Mouse (Mus musculus): ENCODE data around the gene Nckap5l. TPM values are rescaled to one million over a fixed set of nuclear protein-coding genes. Genes with fewer than 3 reads are reported as not detected.

Nckap5l gene
- polyA plus RNA-seq, 1 experiment from 2014 or later, result 11.6 TPM

- no peaks in the 10 kb centered on the region for H3K27me3 ChIP-seq
Observed at GRCm38 (mm10) chr15:99440816-99441457, 16.6 kb downstream of the Nckap5l start.

GRCm38 (mm10) chr15:99440112-99440815 is 17.3 kb downstream of the Nckap5l start:
- Histone ChIP-seq H3K27me3 (no peaks in the 10 kb centered on the region), H3K36me3 (peaks cover 19% of the 10 kb centered on the region; the same call in 1 of the 2 replicates), H3K4me3 (no peak overlapping the region), H3K9ac (no peak overlapping the region), H3K4me1 (peaks cover 43% of the 10 kb centered on the region), H3K9me3 (no peaks in the 10 kb centered on the region), H3K4me2 (replicated peaks) (0 out of 2 replicates have a peak overlapping the region, but pooled peaks have one; percentile 8), H3K27ac (peak overlapping the region; percentile 48)
- ATAC-seq (ENCODE audit: insufficient number of reproducible peaks, insufficient read depth, low FRiP score, low TSS enrichment), result peak; percentile 36; the same call in 1 of the 2 replicates
- WGBS, result 46% methylated on average over 2 of the region's 2 CpGs

More at GRCm38 (mm10) chr15:99440816-99441457, 16.6 kb downstream of the Nckap5l start:
- WGBS, result 69% methylated on average over 8 of the region's 8 CpGs
- peaks cover 19% of the 10 kb centered on the region; the same call in 1 of the 2 replicates for H3K36me3 ChIP-seq
- H3K4me2 ChIP-seq (replicated peaks), result no peak overlapping the region
- H3K4me3 ChIP-seq, result no peak overlapping the region
- ATAC-seq (ENCODE audit: insufficient number of reproducible peaks, insufficient read depth, low FRiP score, low TSS enrichment), result no peak
- peak overlapping the region; percentile 48 for H3K27ac ChIP-seq
- no peak overlapping the region for H3K9ac ChIP-seq
- peaks cover 43% of the 10 kb centered on the region for H3K4me1 ChIP-seq
- H3K9me3 ChIP-seq, result no peaks in the 10 kb centered on the region

- Histone ChIP-seq H3K4me3 (no peak overlapping the region), H3K27me3 (no peaks in the 10 kb centered on the region), H3K9ac (no peak overlapping the region), H3K4me2 (replicated peaks) (no peak overlapping the region), H3K9me3 (no peaks in the 10 kb centered on the region), H3K4me1 (peaks cover 43% of the 10 kb centered on the region), H3K27ac (no peak overlapping the region), H3K36me3 (peaks cover 21% of the 10 kb centered on the region; the same call in 1 of the 2 replicates)
- no peak for ATAC-seq (ENCODE audit: insufficient number of reproducible peaks, insufficient read depth, low FRiP score, low TSS enrichment)
- 71% methylated on average over 8 of the region's 8 CpGs for WGBS
Observed at GRCm38 (mm10) chr15:99438966-99439698, 18.4 kb downstream of the Nckap5l start.

- H3K9ac ChIP-seq, result no peak overlapping the region
- H3K27ac ChIP-seq, result no peak overlapping the region
- peaks cover 62% of the 10 kb centered on the region for H3K36me3 ChIP-seq
- H3K9me3 ChIP-seq, result no peaks in the 10 kb centered on the region
- no peaks in the 10 kb centered on the region for H3K27me3 ChIP-seq
- H3K4me2 ChIP-seq (replicated peaks), result no peak overlapping the region
- H3K4me1 ChIP-seq, result peaks cover 15% of the 10 kb centered on the region
- WGBS, result 87% methylated on average over 12 of the region's 12 CpGs
- H3K4me3 ChIP-seq, result no peak overlapping the region
- ATAC-seq (ENCODE audit: insufficient number of reproducible peaks, insufficient read depth, low FRiP score, low TSS enrichment), result no peak
Observed at GRCm38 (mm10) chr15:99433913-99434312, 23.6 kb downstream of the Nckap5l start.

- Histone ChIP-seq H3K27ac (no peak overlapping the region), H3K36me3 (peaks cover 64% of the 10 kb centered on the region), H3K4me1 (peaks cover 9% of the 10 kb centered on the region), H3K4me2 (replicated peaks) (no peak overlapping the region), H3K9ac (no peak overlapping the region), H3K4me3 (no peak overlapping the region), H3K9me3 (no peaks in the 10 kb centered on the region), H3K27me3 (no peaks in the 10 kb centered on the region)
- WGBS, result 91% methylated on average over 16 of the region's 16 CpGs
- no peak for ATAC-seq (ENCODE audit: insufficient number of reproducible peaks, insufficient read depth, low FRiP score, low TSS enrichment)
Observed at GRCm38 (mm10) chr15:99433081-99433718, 24.3 kb downstream of the Nckap5l start.

GRCm38 (mm10) chr15:99431967-99432366 is 25.6 kb downstream of the Nckap5l start:
- Histone ChIP-seq H3K27ac (0 out of 2 replicates have a peak overlapping the region, but pooled peaks have one; percentile 26), H3K4me3 (no peak overlapping the region), H3K9me3 (no peaks in the 10 kb centered on the region), H3K4me1 (peaks cover 8% of the 10 kb centered on the region), H3K9ac (0 out of 2 replicates have a peak overlapping the region, but pooled peaks have one; percentile 2), H3K4me2 (replicated peaks) (no peak overlapping the region), H3K36me3 (peaks cover 70% of the 10 kb centered on the region), H3K27me3 (no peaks in the 10 kb centered on the region)
- WGBS, result 76% methylated on average over 8 of the region's 8 CpGs
- ATAC-seq (ENCODE audit: insufficient number of reproducible peaks, insufficient read depth, low FRiP score, low TSS enrichment), result no peak

- Histone ChIP-seq H3K9me3 (no peaks in the 10 kb centered on the region), H3K27ac (no peak overlapping the region), H3K27me3 (no peaks in the 10 kb centered on the region), H3K36me3 (peaks cover 72% of the 10 kb centered on the region), H3K4me2 (replicated peaks) (no peak overlapping the region), H3K4me3 (no peak overlapping the region), H3K4me1 (peaks cover 3% of the 10 kb centered on the region), H3K9ac (no peak overlapping the region)
- WGBS, result 75% methylated on average over 7 of the region's 7 CpGs
- ATAC-seq (ENCODE audit: insufficient number of reproducible peaks, insufficient read depth, low FRiP score, low TSS enrichment), result no peak
Observed at GRCm38 (mm10) chr15:99431504-99431903, 26.0 kb downstream of the Nckap5l start.

- Histone ChIP-seq H3K4me2 (replicated peaks) (no peak overlapping the region), H3K9ac (no peak overlapping the region), H3K4me3 (no peak overlapping the region), H3K36me3 (peaks cover 73% of the 10 kb centered on the region), H3K27ac (no peak overlapping the region), H3K4me1 (no peaks in the 10 kb centered on the region), H3K27me3 (no peaks in the 10 kb centered on the region), H3K9me3 (no peaks in the 10 kb centered on the region)
- no peak for ATAC-seq (ENCODE audit: insufficient number of reproducible peaks, insufficient read depth, low FRiP score, low TSS enrichment)
- 89% methylated on average over 10 of the region's 10 CpGs for WGBS
Observed at GRCm38 (mm10) chr15:99431063-99431462, 26.5 kb downstream of the Nckap5l start.

GRCm38 (mm10) chr15:99430394-99430793 is 27.2 kb downstream of the Nckap5l start:
- WGBS, result 82% methylated on average over 8 of the region's 8 CpGs
- ATAC-seq (ENCODE audit: insufficient number of reproducible peaks, insufficient read depth, low FRiP score, low TSS enrichment), result no peak
- peaks cover 79% of the 10 kb centered on the region for H3K36me3 ChIP-seq
- H3K9me3 ChIP-seq, result no peaks in the 10 kb centered on the region
- no peak overlapping the region for H3K4me2 ChIP-seq (replicated peaks)
- H3K27me3 ChIP-seq, result no peaks in the 10 kb centered on the region
- no peak overlapping the region for H3K4me3 ChIP-seq
- no peak overlapping the region for H3K9ac ChIP-seq
- H3K27ac ChIP-seq, result no peak overlapping the region
- H3K4me1 ChIP-seq, result no peaks in the 10 kb centered on the region

GRCm38 (mm10) chr15:99423884-99424283 is 33.7 kb downstream of the Nckap5l start:
- 94% methylated on average over 9 of the region's 9 CpGs for WGBS
- Histone ChIP-seq H3K4me1 (peaks cover 11% of the 10 kb centered on the region), H3K36me3 (peaks cover 64% of the 10 kb centered on the region), H3K4me2 (replicated peaks) (no peak overlapping the region), H3K27me3 (no peaks in the 10 kb centered on the region), H3K9ac (0 out of 2 replicates have a peak overlapping the region, but pooled peaks have one; percentile 12), H3K4me3 (no peak overlapping the region), H3K27ac (no peak overlapping the region), H3K9me3 (no peaks in the 10 kb centered on the region)
- ATAC-seq (ENCODE audit: insufficient number of reproducible peaks, insufficient read depth, low FRiP score, low TSS enrichment), result no peak

GRCm38 (mm10) chr15:99423131-99423530 is 34.4 kb downstream of the Nckap5l start:
- Histone ChIP-seq H3K27ac (no peak overlapping the region), H3K36me3 (peaks cover 57% of the 10 kb centered on the region), H3K27me3 (no peaks in the 10 kb centered on the region), H3K9me3 (no peaks in the 10 kb centered on the region), H3K4me1 (peaks cover 12% of the 10 kb centered on the region), H3K9ac (no peak overlapping the region), H3K4me3 (no peak overlapping the region), H3K4me2 (replicated peaks) (no peak overlapping the region)
- 89% methylated on average over 10 of the region's 10 CpGs for WGBS
- no peak for ATAC-seq (ENCODE audit: insufficient number of reproducible peaks, insufficient read depth, low FRiP score, low TSS enrichment)

Measured in embryonic facial prominence, embryonic 12.5 days (tissue).